Mouse (Mus musculus) layer of hippocampus, postnatal 10 days (tissue): ENCODE results near the gene Yeats2. TPM values are rescaled to one million over a fixed set of nuclear protein-coding genes. Genes with fewer than 3 reads are reported as not detected.

ENCODE experiments used
- DNase-seq, 2 experiments: peaks; one replicate each; pipeline ENCODE4 v3.0.0; 2021; ENCODE audit warnings: low spot score in 2 of 2
- total RNA-seq, 2 experiments: library from RNA; stranded (reverse); gene quantifications; 2 replicates each; pipeline ENCODE4 v1.2.3; 2021

The Yeats2 gene
- total RNA-seq, 2 experiments from 2014 or later: 48.9 to 56.3 TPM

DNA sequence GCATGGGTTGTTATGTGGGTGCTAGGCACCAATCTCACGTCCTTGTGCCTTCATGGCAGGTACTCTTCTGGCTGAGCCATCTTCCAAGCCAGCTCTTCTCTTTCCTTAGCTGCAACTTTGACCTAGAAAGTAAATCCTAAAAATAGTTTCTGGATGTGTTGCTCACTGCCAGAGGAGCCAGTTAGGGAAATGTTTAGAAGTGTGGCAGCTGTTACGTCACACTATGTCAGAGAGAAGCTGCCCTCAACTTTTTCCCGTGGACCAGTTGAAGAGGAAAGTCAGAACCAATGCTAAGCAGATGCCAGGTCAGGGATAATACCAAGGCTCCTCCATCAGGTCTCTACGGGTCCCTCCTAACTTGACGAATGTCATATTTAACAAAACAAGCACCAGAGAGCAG is 138.5 kb downstream of the Yeats2 start:
- DNase-seq: no peak

GRCm38 (mm10) chr16:20280238-20280637 is 139.4 kb downstream of the Yeats2 start:
- DNase-seq: no peak

Other genes with a start within 250 kb of the Yeats2 start
- 1 to 10 TPM; 3.3 to 3.4 TPM for gene Klhl6, start 158.0 kb upstream of the Yeats2 start, total RNA-seq
- 10 to 100 TPM; 70.4 to 77.8 TPM for gene Klhl24, start 43.5 kb upstream of the Yeats2 start, total RNA-seq
- 10 to 100 TPM; 15.9 to 16.6 TPM for gene Map6d1, start 100.3 kb downstream of the Yeats2 start, total RNA-seq
- 10 to 100 TPM; 66.1 to 71.4 TPM for gene Parl, start 161.3 kb downstream of the Yeats2 start, total RNA-seq
- not detected for gene Cyp2ab1, start 184.3 kb downstream of the Yeats2 start, total RNA-seq